Mouse (Mus musculus) kidney, embryonic 14.5 days (tissue): ENCODE measurements around the gene C8g. TPM values are rescaled to one million over a fixed set of nuclear protein-coding genes. Genes with fewer than 3 reads are reported as not detected.

Source experiments
- ATAC-seq: fragments of 200-750 bp; cut with Nextera tagmentation; 2 replicates; pipeline ENCODE4 v1.8.0; 2017; ENCODE audit warnings: moderate number of reproducible peaks, mild to moderate bottlenecking, moderate TSS enrichment, moderate library complexity; ENCODE audit not compliant: low FRiP score, low TSS enrichment
- H3K27ac ChIP-seq: fragments of 300-500 bp; sonication (generic); 2 replicates; pipeline ENCODE4 v1.5.1; 2014; ENCODE audit warnings: low read depth, mild to moderate bottlenecking, low read length, moderate library complexity, mixed read lengths
- H3K27me3 ChIP-seq: fragments of 300-500 bp; sonication (generic); 2 replicates; pipeline ENCODE4 v1.6.1; 2014; ENCODE audit warnings: mild to moderate bottlenecking, low read length; ENCODE audit not compliant: control insufficient read depth, insufficient read depth
- H3K36me3 ChIP-seq: fragments of 300-500 bp; sonication (generic); 2 replicates; pipeline ENCODE4 v1.6.1; 2014; ENCODE audit warnings: low read length, mixed read lengths; ENCODE audit not compliant: control insufficient read depth, insufficient read depth
- H3K4me1 ChIP-seq: fragments of 300-500 bp; sonication (generic); 2 replicates; pipeline ENCODE4 v1.6.1; 2014; ENCODE audit warnings: low read length, mixed read lengths; ENCODE audit not compliant: control insufficient read depth, insufficient read depth
- H3K4me2 ChIP-seq: fragments of 300-500 bp; sonication (generic); replicated peaks from 2 replicates; pipeline ENCODE4 v1.6.1; 2014; ENCODE audit warnings: low read depth, mild to moderate bottlenecking, low read length
- H3K4me3 ChIP-seq: fragments of 300-500 bp; sonication (generic); 2 replicates; pipeline ENCODE4 v1.5.1; 2014; ENCODE audit warnings: mild to moderate bottlenecking, low read length
- H3K9ac ChIP-seq: fragments of 300-500 bp; sonication (generic); 2 replicates; pipeline ENCODE4 v1.6.1; 2014; ENCODE audit warnings: low read depth, mild to moderate bottlenecking, low read length, moderate library complexity
- H3K9me3 ChIP-seq: fragments of 300-500 bp; sonication (generic); 2 replicates; pipeline ENCODE4 v1.6.1; 2016; ENCODE audit warnings: low read length; ENCODE audit not compliant: control insufficient read depth
- WGBS: fragments of 180-500 bp; shearing (Covaris S2); extraction: QIAGEN DNeasy Blood & Tissue Kit; methylation state at CpG from one replicate; pipeline ENCODE4 v1.1.7; 2014; 5-methylcytosine and 5-hydroxymethylcytosine counted together
- polyA plus RNA-seq: library from polyadenylated mRNA; unstranded; fragments of >200 nt; fragmentation: Nextera tagmentation; extraction: Ambion mirVana; gene quantifications from 2 replicates; pipeline ENCODE4 v1.2.1, GENCODE M21; 2014

Gene C8g
- polyA plus RNA-seq, 1 experiment from 2014 or later: 9.8 TPM

GRCm38 (mm10) chr2:25536531-25536930 is 35.0 kb upstream of the C8g start:
- Histone ChIP-seq H3K27me3 (no peaks in the 10 kb centered on the region), H3K9me3 (no peaks in the 10 kb centered on the region), H3K36me3 (peaks cover 42% of the 10 kb centered on the region), H3K27ac (no peak overlapping the region), H3K9ac (no peak overlapping the region), H3K4me1 (0 out of 2 replicates have a peak, but pooled peaks cover 3% of the 10 kb centered on the region), H3K4me2 (no peak overlapping the region), H3K4me3 (no peak overlapping the region)
- ATAC-seq: no peak
- 88% methylated on average over 8 of the region's 8 CpGs for WGBS

DNA sequence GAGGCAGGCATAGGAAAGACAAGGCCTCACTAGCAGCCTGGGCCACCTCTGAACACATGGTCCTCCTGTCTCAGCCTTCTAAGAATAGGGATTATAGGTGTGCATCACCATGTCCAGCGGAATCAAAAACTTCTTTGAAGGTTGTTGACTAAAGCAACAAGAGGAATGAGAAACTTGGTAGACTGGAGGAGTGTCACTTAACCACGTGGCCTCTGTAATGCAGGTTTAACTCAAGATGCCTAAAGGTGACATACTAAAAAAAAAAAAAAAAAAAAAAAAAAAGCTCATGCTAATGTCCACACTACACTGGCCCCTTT is 33.3 kb upstream of the C8g start:
- WGBS: 98% methylated on average over 2 of the region's 2 CpGs
- Histone ChIP-seq H3K4me3 (no peak overlapping the region), H3K27ac (no peak overlapping the region), H3K4me2 (no peak overlapping the region), H3K9me3 (no peaks in the 10 kb centered on the region), H3K27me3 (no peaks in the 10 kb centered on the region), H3K4me1 (no peaks in the 10 kb centered on the region), H3K9ac (no peak overlapping the region), H3K36me3 (peaks cover 53% of the 10 kb centered on the region)
- no peak for ATAC-seq

DNA sequence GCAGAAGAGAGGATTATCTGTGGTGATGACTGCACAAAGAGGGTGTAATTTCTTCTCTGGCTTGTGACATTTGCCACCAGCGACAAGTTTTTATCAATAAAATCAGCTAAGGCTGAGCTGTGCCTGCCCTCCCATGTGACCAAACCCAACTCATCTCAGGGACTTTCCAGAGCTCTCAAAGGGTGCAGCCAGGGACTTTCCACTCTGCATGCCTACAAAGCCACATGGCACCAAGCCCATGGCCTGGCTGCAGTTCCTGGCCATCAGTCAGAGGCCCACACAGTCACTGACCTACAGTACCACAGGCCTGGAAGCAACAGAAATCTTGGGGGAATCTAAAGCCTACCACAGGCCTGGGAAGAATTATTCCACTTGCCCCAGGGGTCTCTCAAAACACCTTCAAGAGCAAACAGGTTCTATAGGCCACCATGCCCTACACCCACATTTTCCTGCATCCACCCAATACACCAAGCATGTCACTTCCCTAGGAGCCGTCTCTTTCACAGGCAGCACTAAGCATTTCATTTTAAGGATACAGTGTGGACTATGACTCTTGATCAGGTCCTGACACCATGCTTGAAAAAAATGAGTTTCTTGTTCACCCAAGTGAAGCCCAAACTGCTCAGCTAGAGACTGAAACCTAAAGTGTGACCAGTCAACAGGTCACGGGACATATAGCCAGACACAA is 32.8 kb upstream of the C8g start:
- Histone ChIP-seq H3K9ac (no peak overlapping the region), H3K36me3 (peaks cover 58% of the 10 kb centered on the region), H3K9me3 (no peaks in the 10 kb centered on the region), H3K27ac (no peak overlapping the region), H3K27me3 (no peaks in the 10 kb centered on the region), H3K4me1 (no peaks in the 10 kb centered on the region), H3K4me2 (no peak overlapping the region), H3K4me3 (no peak overlapping the region)
- ATAC-seq: no peak
- 87% methylated on average over 3 of the region's 3 CpGs for WGBS

DNA sequence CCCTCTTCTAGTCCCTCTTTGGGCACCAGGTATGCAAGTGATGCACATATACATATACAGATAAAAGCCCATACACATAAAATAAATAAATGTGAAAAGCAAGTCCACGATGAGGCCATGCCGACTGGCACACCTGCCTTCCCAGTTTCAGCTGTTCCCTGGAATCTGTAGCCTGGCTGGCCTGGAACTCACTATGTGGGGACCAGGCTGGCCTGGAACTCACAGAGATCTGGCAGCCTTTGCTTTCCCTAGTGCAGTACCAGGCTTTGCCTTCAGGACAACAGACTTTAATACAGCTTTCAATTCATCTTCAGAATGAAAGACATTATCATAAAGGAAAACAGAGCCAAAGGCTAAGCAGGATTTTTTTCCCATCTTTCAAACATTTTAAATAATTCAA is 32.2 kb upstream of the C8g start:
- no peak for ATAC-seq
- WGBS: 100% methylated on average over 2 of the region's 2 CpGs
- H3K27me3 ChIP-seq: no peaks in the 10 kb centered on the region
- no peaks in the 10 kb centered on the region for H3K9me3 ChIP-seq
- H3K4me3 ChIP-seq: no peak overlapping the region
- no peak overlapping the region for H3K27ac ChIP-seq
- no peak overlapping the region for H3K9ac ChIP-seq
- peaks cover 64% of the 10 kb centered on the region for H3K36me3 ChIP-seq
- no peak overlapping the region for H3K4me2 ChIP-seq
- no peaks in the 10 kb centered on the region for H3K4me1 ChIP-seq

- ATAC-seq: no peak
- H3K27me3 ChIP-seq: no peaks in the 10 kb centered on the region
- no peaks in the 10 kb centered on the region for H3K9me3 ChIP-seq
- H3K4me2 ChIP-seq: no peak overlapping the region
- no peak overlapping the region for H3K4me3 ChIP-seq
- no peaks in the 10 kb centered on the region for H3K4me1 ChIP-seq
- WGBS: 87% methylated on average over 9 of the region's 9 CpGs
- peaks cover 87% of the 10 kb centered on the region for H3K36me3 ChIP-seq
- H3K27ac ChIP-seq: no peak overlapping the region
- H3K9ac ChIP-seq: no peak overlapping the region
These were observed 25.2 kb upstream of the C8g start for GRCm38 (mm10) chr2:25526510-25527302.

GRCm38 (mm10) chr2:25509912-25510311 is 8.4 kb upstream of the C8g start:
- no peak overlapping the region for H3K27ac ChIP-seq
- no peak for ATAC-seq
- H3K4me2 ChIP-seq: no peak overlapping the region
- H3K27me3 ChIP-seq: no peaks in the 10 kb centered on the region
- H3K9me3 ChIP-seq: no peaks in the 10 kb centered on the region
- no peak overlapping the region for H3K9ac ChIP-seq
- no peak overlapping the region for H3K4me3 ChIP-seq
- H3K36me3 ChIP-seq: peaks cover 5% of the 10 kb centered on the region; the same call in 1 of the 2 replicates
- H3K4me1 ChIP-seq: no peaks in the 10 kb centered on the region
- WGBS: 59% methylated on average over 3 of the region's 3 CpGs

DNA sequence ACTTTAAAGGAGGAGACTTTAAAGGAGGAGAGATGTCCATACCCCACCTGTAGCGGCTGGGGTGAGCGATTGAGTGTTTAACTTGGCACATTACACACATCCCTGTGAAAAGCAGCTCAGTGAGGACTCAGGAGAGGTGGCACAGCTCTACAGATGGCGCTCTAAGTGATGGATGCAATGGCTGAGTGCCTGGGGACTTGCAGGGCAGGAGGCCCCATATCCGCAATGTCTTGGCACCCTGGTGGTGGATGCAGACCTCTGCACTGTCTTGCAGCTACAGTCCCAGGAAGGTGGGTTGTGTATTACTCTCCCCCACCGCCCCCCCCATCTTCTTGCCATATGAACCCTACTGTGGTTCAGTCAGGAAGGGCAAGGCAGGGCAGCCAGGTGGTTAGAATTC is 5.4 kb upstream of the C8g start:
- Histone ChIP-seq H3K9me3 (no peaks in the 10 kb centered on the region), H3K4me2 (no peak overlapping the region), H3K4me1 (no peaks in the 10 kb centered on the region), H3K4me3 (no peak overlapping the region), H3K27me3 (no peaks in the 10 kb centered on the region), H3K27ac (no peak overlapping the region), H3K9ac (no peak overlapping the region), H3K36me3 (peaks cover 22% of the 10 kb centered on the region; the same call in 1 of the 2 replicates)
- WGBS: 34% methylated on average over 5 of the region's 5 CpGs
- peak; percentile 59; the same call in 1 of the 2 replicates for ATAC-seq

GRCm38 (mm10) chr2:25505860-25506259 is 4.3 kb upstream of the C8g start:
- Histone ChIP-seq H3K4me3 (no peak overlapping the region), H3K4me2 (no peak overlapping the region), H3K36me3 (peaks cover 22% of the 10 kb centered on the region; the same call in 1 of the 2 replicates), H3K9me3 (no peaks in the 10 kb centered on the region), H3K9ac (no peak overlapping the region), H3K4me1 (peaks cover 7% of the 10 kb centered on the region), H3K27me3 (no peaks in the 10 kb centered on the region), H3K27ac (no peak overlapping the region)
- ATAC-seq: no peak
- 97% methylated on average over 4 of the region's 4 CpGs for WGBS

DNA sequence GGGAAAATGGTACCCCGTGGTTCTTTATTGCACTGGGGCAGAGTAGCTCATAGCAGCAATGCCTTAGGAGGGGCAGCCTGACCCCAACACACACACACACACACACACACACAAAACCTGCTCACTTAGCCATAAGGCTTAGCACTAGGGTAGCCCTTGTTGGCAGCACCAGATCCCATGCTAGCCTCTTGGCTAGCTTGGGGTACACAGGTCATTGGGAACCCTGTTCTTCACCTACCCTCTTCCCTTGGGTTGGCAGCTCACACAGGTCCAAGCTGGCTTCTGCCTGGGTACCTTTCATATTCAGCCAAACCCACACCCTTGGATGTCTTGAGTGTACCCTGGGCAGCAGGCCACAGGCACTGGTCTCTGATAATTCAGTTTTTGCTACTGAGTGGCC is 3.5 kb upstream of the C8g start:
- peaks cover 22% of the 10 kb centered on the region; the same call in 1 of the 2 replicates for H3K36me3 ChIP-seq
- peaks cover 11% of the 10 kb centered on the region for H3K4me1 ChIP-seq
- no peak overlapping the region for H3K9ac ChIP-seq
- H3K9me3 ChIP-seq: no peaks in the 10 kb centered on the region
- no peak overlapping the region for H3K4me3 ChIP-seq
- no peak overlapping the region for H3K4me2 ChIP-seq
- 88% methylated on average over 1 of the region's 1 CpGs for WGBS
- H3K27ac ChIP-seq: no peak overlapping the region
- H3K27me3 ChIP-seq: no peaks in the 10 kb centered on the region
- no peak for ATAC-seq
